Mouse (Mus musculus) megakaryocyte, adult 5-6 weeks (primary cell): ENCODE measurements at regions not wholly inside any gene's neighbourhood (a gene's known extent, or its start where the extent isn't known, plus 50 kb on each side); places are given as distances from the start of the nearest gene placed in this dataset.

ENCODE experiments used
- ATAC-seq: 2 replicates; pipeline ENCODE4 v1.8.0; 2016; ENCODE audit warnings: mild to moderate bottlenecking, inconsistent platforms; ENCODE audit not compliant: poor library complexity, severe bottlenecking

DNA sequence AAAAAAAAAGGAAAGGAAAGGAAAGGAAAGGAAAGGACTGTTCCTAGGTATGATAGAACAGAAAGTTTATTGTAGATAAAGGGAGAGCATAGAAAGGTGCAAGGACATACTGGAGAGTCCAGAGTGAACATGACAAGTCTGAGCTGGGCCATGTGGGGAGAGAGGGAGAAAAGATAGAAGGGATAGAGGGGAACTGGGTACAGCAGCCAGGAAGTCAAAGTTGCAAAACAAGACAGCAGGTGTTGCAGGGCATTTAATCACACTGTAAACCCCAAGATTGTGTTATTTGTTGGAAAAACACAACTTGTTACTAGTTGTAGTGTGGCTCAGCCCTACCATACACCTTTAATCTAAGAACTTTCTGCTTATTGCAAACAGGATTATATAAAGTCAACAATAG, 110.6 kb upstream of the Gm28710 start:
- ATAC-seq = no peak

- peak; percentile 62 for ATAC-seq
Measured at GRCm38 (mm10) chr5:16684079-16684478, 107.5 kb upstream of the Gm28710 start.

- no peak for ATAC-seq
Measured at GRCm38 (mm10) chr5:16699260-16699659, 92.3 kb upstream of the Gm28710 start.

- no peak for ATAC-seq
Measured at GRCm38 (mm10) chr5:16700546-16700945, 91.1 kb upstream of the Gm28710 start.

- no peak for ATAC-seq
Measured at GRCm38 (mm10) chr5:16702675-16703074, 88.9 kb upstream of the Gm28710 start.

DNA sequence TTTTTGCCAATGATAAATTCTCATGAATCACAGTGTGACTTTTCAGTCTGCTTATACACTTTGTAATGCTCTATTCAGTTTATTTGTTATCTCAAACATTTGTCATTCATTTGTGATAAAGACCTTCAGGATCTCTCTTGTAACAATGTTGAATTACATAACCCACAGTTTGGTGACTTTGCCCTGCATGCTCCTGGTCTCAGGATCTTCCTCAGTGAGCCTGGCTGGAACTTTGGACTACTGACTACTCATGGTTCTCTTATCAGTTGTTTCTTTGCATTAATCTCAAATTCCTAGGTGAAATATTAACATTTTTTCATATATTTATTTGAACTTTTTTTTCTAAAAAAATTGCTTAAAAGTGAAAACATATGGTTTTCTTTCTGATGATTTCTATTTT, 75.7 kb upstream of the Gm28710 start:
- no peak for ATAC-seq

GRCm38 (mm10) chr5:16716391-16716790, 75.2 kb upstream of the Gm28710 start:
- ATAC-seq = no peak

DNA sequence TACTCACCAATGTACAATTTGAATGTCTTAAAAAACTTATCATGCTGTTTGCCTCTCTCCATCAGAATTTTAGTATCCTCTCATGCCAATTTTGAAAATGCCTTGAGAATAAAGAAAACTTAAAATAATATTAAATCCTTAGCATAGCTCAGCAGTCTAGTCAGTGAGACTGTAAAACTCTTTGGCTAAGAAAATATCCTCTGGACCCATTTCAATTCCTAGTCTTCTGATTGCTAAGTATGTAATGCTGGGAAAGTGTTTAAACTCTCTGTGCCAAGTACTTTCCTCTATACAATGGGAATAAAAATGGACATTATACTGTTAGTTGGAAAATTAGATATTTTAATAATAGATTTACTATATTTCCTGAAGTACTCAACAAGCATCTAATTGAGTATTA, 66.8 kb upstream of the Gm28710 start:
- ATAC-seq = no peak
